Mouse (Mus musculus) kidney, adult 8-10 months (tissue): ENCODE measurements at regions not wholly inside any gene's neighbourhood (a gene's known extent, or its start where the extent isn't known, plus 50 kb on each side); places are given as distances from the start of the nearest gene placed in this dataset.

ENCODE experiments used
- DNase-seq, 2 experiments: peaks; one replicate each; pipeline ENCODE4 v3.0.0; 2022

DNA sequence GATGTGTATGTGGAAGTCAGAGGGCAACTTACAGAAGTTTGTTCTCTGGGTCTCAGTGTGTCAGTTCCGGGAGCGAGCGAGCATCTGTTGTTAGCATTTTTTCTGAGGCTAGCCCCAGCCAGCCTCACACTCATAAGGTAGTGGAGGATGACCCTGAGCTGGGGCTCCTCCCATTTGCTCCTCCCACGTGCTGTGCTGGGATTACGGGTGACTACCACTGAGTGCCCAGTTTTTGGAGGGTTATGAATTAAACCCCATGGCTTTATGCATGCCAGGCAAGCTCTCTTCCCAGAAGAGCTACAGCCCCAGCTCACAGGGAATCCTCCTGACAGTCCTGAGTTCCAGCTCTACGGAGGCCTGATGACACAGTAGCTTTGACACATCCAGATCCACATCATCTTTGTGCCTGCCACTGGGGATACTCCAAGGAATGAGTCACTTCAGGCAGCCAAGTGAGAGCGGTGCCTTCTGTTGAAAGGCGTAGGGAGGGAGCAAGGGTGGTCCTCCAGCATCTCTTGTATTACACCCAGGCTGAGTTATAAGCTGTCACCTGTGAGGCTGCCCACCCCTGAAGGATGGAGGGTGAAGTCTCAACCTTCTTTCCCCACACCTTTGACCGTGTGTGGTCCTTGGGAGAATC is 97.8 kb upstream of the Parp11 start:
- no peak for DNase-seq

GRCm38 (mm10) chr6:127349479-127350110 is 97.0 kb upstream of the Parp11 start:
- no peak for DNase-seq

DNA sequence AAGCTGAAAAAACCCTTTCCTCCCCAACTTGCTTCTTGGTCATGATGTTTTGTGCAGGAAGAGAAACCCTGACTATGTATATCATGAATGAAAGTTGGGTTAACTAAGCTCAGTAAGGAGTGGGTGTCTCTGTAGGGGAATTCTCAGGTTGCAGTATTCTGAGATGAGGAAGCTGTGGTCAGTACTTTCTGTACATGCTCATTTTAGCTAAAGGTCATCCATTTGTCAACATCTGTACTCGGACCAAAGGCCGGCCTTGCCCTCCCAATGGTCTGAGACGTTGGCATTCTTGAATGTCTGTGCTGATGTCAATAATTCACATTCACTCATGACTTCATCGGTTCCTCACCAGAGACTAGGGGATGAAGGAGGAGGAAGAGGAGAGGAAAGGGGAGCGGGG is 94.9 kb upstream of the Parp11 start:
- no peak for DNase-seq

DNA sequence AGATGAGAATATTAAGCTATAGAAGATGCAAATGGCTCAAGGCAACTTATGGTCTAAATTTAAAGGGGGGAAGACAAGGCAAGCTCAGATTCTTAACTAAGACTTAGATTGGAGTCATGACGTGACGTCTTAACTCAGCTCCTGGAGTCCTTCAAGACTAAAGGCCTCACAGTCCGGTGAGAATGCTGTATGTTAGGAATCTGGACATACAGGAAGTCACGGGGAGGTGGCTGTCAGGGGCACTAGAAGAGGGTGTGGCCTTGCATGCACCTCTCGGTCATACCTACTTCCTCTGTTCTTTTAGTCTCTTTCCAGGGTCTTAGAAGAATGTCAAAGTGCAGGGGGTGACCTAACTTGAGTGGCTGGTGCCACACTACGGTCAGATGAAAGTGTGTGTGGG is 91.5 kb upstream of the Parp11 start:
- no peak for DNase-seq

DNA sequence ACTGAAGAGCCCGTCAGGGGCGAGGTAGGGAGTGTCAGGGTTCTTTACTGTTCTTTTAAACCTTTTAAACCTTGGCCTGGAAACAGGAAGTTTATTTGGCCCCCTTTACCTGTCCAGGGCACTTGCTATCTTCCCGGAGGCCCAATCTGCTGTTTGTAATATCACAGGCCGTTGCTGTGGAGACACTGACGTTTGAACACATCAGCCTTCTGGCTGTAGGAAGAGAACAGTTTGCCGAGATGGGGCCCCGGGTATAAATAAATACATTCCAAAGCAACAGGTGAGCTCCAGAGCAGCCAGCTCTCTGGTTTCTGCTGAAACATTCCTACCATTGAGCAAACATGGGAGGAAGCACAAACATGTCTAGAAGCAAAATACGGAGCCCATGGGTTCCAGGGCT is 90.2 kb upstream of the Parp11 start:
- no peak for DNase-seq

GRCm38 (mm10) chr6:127358805-127359204 is 87.8 kb upstream of the Parp11 start:
- DNase-seq, result no peak

DNA sequence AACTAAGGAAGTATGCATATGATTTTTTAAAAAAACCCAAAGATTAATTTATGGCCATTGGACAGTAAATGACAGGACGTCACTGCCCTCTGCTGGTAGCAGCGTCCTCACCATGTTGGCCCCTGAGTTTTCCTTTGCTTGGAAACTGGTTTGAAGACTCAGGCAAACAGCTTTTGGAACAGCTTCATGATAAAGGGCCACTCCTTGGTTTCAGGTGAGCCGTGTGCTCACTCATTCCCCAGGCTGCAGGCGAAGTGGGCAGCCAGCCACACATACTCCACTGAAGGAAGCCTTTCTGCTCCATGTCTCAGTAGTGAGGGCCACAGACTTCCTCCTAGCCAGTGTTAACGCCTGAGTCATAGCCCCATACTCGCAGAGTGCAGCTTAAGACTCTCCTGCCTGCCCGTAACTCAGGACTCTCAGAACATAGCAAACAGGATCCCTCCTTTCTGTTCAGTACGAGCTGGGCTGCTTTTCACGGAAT is 87.2 kb upstream of the Parp11 start:
- peak; percentile 11 to 65 for DNase-seq

- DNase-seq, result no peak
Measured at GRCm38 (mm10) chr6:127362166-127362565, 84.5 kb upstream of the Parp11 start.

DNA sequence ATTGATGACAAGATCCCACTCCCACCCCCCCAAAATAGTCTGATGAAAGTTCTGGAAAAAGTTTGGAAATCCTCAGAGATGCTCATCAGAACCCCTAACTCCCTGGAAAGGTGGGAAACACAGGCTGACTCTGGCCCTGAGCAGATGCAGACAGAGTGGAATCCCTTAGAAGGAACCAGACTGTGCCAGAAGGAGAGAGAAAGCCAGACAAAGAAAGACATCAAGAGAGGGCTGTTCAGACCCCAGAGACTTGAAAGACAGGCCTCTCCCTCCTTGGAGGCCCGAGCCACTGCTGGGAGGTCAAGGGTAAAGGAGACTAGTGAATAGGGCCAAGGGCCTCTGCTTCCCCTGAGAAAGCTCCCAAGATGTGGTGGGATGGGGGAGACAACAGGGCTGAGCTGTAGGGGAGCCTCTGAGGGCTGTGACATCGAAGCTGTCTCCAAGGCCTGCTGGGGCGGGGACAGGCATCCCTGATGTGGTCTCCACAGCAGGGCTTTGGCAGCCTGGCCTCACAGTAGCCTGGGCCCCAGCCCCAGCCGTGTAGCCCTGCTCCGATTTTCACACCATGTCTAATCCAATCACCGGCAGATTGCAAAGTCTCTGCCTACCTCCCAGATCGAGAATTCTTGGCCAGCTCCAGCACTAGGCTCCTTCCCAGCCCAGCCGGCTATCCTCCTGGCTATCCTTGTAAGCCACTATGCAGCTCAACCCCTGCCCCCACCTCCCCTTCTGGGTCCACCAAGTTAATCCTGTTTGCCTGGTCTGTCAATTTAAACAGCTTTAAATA is 83.5 kb upstream of the Parp11 start:
- DNase-seq, result no peak

GRCm38 (mm10) chr6:127363871-127364590 is 82.6 kb upstream of the Parp11 start:
- no peak for DNase-seq

DNA sequence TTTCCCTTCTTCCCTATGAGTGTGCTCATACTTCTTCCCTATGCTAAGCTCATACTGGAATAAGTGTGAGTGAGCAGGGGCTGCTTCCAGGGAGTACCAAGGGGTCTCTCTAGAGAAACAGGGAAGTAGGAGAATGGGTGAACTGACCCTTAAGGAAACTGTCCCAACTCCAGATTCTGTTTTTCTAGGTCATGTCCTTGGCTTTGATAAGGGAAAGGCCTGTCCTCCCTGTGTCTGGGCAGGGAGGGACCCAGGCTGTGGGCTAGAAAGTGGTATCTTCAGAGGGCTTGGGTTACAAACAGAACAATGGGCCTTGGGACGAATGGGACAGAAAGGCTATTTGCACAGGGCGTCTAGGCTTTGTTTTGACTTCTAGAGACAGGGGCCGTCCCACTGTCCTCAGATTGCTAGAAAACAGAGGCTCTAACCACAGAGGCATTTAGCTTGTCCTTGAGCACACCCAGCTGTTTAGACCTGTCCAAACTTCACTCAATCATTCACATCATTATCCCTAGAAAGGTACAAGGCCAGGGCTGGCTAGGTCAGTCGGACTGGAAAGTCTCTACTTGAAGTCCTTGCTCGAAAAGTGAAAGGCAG is 82.0 kb upstream of the Parp11 start:
- no peak for DNase-seq

GRCm38 (mm10) chr6:127365246-127365645 is 81.4 kb upstream of the Parp11 start:
- no peak for DNase-seq

DNA sequence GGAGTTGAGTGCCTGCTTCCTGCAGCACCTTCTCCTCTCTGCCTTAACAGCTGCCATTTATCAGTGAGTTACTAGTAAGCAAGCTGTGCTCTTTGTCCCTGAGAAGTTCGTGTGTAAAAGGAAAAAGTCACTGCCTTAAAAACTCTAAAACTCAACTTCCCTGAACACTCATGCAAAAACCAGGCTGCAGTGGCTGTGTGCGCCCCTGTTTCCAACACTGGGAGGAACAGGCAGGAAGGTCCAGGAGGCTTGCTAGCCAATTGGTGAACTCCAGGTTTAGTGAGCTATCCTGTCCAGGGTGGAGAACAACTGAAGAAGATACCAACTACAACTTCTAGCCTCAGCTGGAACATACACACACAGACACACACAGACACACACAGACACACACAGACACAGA is 81.0 kb upstream of the Parp11 start:
- DNase-seq, result no peak

DNA sequence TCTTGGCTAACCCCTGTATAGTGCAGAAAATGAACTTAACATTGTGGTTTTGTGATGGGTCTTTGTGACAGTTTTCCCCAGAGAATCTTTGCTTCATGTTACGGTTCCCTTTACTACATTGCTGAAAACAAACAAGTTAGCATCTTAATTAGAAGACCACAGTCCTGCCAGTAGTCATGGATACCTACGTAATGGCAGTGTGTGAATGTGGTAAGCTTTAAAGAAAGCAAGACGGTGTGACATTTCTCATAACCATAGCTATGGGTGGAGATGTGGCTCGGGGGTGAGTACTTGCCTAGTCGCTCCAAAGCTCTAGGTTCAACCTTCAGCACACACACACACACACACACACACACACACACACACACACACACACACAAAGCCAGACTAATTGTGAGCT is 73.6 kb upstream of the Parp11 start:
- no peak for DNase-seq

DNA sequence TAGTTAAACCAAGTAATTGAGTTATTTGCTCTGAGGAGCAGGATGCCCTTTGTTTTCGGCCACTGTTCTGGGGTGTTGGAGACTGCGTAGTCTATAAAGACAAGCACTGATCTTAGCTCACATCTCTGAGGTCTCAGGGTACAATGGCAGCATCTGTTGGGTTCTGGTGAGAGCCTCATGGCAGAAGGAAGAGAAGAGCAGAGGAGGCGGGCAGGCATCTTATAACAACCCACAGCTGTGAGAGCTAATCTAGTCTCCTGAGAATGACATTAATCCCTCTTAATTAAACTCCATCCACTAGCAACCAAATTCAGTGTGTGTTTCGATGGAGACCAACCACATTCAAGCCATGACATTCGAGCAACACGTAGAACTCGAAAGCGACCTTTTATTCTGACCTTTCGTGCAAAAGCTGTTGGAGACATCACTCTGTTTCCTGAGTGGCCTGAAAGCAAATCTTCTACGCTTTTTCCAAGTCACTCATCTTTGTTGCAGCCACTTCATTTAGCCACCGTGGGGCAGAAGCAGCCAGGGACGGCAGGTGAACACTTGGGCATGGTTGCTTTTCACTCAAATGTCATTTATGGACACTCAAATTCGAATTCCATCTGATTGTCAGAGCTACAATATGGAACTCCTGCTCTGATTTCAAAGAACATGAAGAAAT is 72.7 kb upstream of the Parp11 start:
- DNase-seq, result no peak

- DNase-seq, result peak; percentile 4 to 7
Measured at GRCm38 (mm10) chr6:127374464-127375143, 72.0 kb upstream of the Parp11 start.

DNA sequence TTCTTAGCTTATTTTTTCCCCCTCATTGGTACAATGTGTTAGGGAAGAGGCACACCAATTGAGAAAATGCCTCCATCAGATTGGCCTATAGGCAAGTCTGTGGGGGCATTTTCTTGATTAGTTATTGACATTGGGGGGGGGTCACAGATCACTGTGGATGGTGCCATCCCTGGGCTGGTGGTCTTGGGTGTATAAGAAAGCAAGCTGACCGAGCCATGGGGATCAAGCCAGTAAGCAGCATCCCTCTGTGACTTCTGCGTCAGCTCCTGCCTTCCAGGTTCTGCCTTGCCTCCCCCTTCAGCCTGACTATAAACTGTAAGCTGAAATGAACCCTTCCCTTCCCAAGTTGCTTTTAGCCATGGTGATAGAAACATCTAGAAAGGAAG is 71.5 kb upstream of the Parp11 start:
- no peak for DNase-seq

- no peak for DNase-seq
Measured at GRCm38 (mm10) chr6:127375711-127376199, 70.9 kb upstream of the Parp11 start.

GRCm38 (mm10) chr6:127378701-127379100 is 67.9 kb upstream of the Parp11 start:
- no peak for DNase-seq

DNA sequence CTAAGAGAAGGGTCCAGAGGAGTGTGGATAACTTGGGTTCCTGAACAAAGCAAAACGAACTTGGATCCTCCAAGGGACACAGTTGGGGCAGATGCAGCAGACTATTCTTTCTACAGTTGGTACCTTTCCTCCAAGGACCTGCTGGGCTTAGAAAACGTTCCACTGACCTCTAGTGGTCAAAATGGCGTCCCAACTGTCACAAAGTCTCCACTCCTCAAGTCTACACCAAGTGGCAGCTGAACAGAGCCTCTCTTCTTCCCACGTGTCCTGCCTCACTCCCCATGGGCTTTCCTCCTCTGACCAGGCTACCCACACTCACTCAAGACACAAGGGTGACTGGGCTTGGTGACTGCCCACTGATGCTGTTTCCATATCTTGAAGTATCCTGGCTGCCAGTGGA is 67.1 kb upstream of the Parp11 start:
- DNase-seq, result peak in 1 of 2 experiments; percentile 17

DNA sequence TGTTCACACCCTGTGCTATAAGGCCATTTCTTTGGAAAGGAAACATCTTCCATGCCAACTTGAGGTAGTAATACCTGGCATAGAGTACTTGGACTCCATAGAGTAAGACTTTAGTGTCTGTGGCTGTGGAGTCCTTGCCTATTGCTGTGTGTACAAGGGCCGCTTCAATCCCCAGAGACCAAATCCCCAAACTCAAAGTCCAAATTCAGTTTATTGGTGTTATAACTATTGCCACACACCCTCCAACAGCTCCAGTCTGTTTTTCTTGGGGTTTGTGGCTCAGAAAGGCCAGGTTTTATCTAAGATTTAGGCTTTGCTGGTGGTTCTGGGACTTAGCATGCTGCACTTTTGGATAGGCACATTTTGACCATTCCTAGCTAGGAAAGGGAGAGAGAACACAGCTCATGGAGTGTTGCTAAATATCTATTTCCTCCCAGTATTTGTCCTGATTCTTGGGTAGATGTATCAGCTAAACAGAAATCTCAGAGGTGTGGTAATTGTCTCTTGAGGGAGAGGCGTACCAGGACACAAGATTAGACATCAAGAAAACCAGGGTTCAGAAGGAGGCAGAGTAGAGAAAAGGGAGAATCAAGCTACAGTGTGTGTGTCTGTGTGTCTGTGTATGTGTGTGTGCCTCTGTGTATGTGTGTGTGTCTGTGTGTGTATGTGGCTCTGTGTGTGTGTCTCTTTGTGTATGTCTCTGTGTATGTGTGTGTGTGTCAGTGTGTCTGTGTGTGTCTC is 65.3 kb upstream of the Parp11 start:
- DNase-seq, result no peak
